Mouse (Mus musculus) cortical plate, adult 2 months (tissue): ENCODE data around the gene Syce2.

Experiments
- CTCF ChIP-seq: fragments of 200-500 bp; IDR thresholded peaks from 2 replicates; pipeline ENCODE4 v1.5.1; 2011; ENCODE audit warnings: mild to moderate bottlenecking, control low read depth, low read length; ENCODE audit not compliant: insufficient read depth; ENCODE audit errors: extremely low read depth
- POLR2A ChIP-seq: fragments of 200-500 bp; IDR thresholded peaks from 2 replicates; pipeline ENCODE4 v1.6.1; 2011; ENCODE audit warnings: mild to moderate bottlenecking, low read length, control low read depth; ENCODE audit not compliant: insufficient read depth; ENCODE audit errors: extremely low read depth

DNA sequence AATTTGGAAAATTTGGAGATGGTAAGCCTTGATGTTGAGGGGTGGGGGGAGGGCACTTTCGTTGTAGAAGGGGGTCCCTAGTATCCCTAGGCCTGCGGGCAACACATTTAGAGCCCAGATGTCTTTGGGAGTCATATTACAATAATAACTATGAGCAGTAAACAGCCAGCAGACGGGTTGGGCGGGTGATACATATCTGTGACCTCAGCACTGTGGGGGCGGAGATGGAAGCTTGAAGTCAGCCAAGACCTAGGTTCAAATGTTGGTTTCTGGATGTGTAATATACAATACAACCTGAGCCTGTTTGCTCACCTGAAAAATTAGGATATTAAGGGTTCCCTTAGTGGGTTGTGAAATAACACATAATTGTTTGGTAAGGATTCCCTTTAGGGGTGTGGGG, 38.0 kb downstream of the Syce2 start:
- TF ChIP-seq CTCF, result no peak
- TF ChIP-seq POLR2A, result no peak
